Mouse (Mus musculus) liver, embryonic 14.5 days (tissue): ENCODE measurements around the gene Lias. TPM values are rescaled to one million over a fixed set of nuclear protein-coding genes. Genes with fewer than 3 reads are reported as not detected.

Experiments used
- ATAC-seq: fragments of 200-750 bp; cut with Nextera tagmentation; 2 replicates; pipeline ENCODE4 v1.8.0; 2017; ENCODE audit warnings: moderate number of reproducible peaks, mild to moderate bottlenecking, moderate library complexity; ENCODE audit not compliant: insufficient read depth
- DNase-seq, 3 experiments: peaks; one replicate each; pipeline ENCODE4 v3.0.0-alpha.2; 2012 to 2013; ENCODE audit warnings: low read depth in 3 of 3, low spot score in 3 of 3
- H3K27ac ChIP-seq: fragments of 300-500 bp; sonication (generic); 2 replicates; pipeline ENCODE4 v1.5.1; 2014; ENCODE audit warnings: moderate library complexity, mild to moderate bottlenecking, control low read depth, inconsistent platforms
- H3K27me3 ChIP-seq: fragments of 300-500 bp; sonication (generic); 2 replicates; pipeline ENCODE4 v1.6.1; 2014; ENCODE audit warnings: mild to moderate bottlenecking, low read length, moderate library complexity; ENCODE audit not compliant: control insufficient read depth, insufficient read depth
- H3K36me3 ChIP-seq: fragments of 300-500 bp; sonication (generic); replicated peaks from 2 replicates; pipeline ENCODE4 v1.6.1; 2014; ENCODE audit warnings: low read depth; ENCODE audit not compliant: control insufficient read depth, insufficient read depth
- H3K4me1 ChIP-seq, 2 experiments: fragments of 200-500 bp in 1 of 2; fragments of 300-500 bp in 1 of 2; sonication (generic) in 1 of 2; replicated peaks; 2 replicates each; pipeline ENCODE4 v1.6.1; 2012 to 2014; ENCODE audit warnings: antibody characterized with exemption in 1 of 2, inconsistent platforms in 1 of 2, low read length in 1 of 2; ENCODE audit not compliant: control insufficient read depth in 2 of 2, insufficient read depth in 2 of 2
- H3K4me2 ChIP-seq: fragments of 300-500 bp; sonication (generic); 2 replicates; pipeline ENCODE4 v1.6.1; 2014; ENCODE audit warnings: low read depth, mild to moderate bottlenecking, control low read depth, moderate library complexity
- H3K4me3 ChIP-seq, 2 experiments: fragments of 200-500 bp in 1 of 2; fragments of 300-500 bp in 1 of 2; sonication (generic) in 1 of 2; 2 replicates each; pipeline ENCODE4 v1.5.1; 2012 to 2014; ENCODE audit warnings: low read depth in 2 of 2, low read length in 2 of 2, mild to moderate bottlenecking in 2 of 2, control low read depth in 1 of 2, inconsistent platforms in 1 of 2, moderate library complexity in 1 of 2; ENCODE audit not compliant: insufficient read depth in 1 of 2
- H3K9ac ChIP-seq: fragments of 300-500 bp; sonication (generic); replicated peaks from 2 replicates; pipeline ENCODE4 v1.6.1; 2014; ENCODE audit warnings: mild to moderate bottlenecking, control low read depth, moderate library complexity
- H3K9me3 ChIP-seq: fragments of 300-500 bp; sonication (generic); 2 replicates; pipeline ENCODE4 v1.6.1; 2016; ENCODE audit warnings: low read length, mixed read lengths; ENCODE audit not compliant: control insufficient read depth
- CTCF ChIP-seq: IDR thresholded peaks from 2 replicates; pipeline ENCODE4 v1.5.1; 2016; ENCODE audit warnings: antibody characterized with exemption, low read depth, control low read depth
- EP300 ChIP-seq: IDR thresholded peaks from 2 replicates; pipeline ENCODE4 v1.6.1; 2016; ENCODE audit warnings: antibody characterized with exemption, low read depth
- WGBS: fragments of 180-500 bp; shearing (Covaris S2); extraction: QIAGEN DNeasy Blood & Tissue Kit; methylation state at CpG from one replicate; pipeline ENCODE4 v1.1.7; 2014; ENCODE audit not compliant: insufficient replicate concordance; 5-methylcytosine and 5-hydroxymethylcytosine counted together
- polyA plus RNA-seq, 2 experiments: library from polyadenylated mRNA; depleted of rRNA in 1 of 2; stranded (reverse) in 1 of 2; unstranded in 1 of 2; fragments of >200 nt; fragmentation: Nextera tagmentation in 1 of 2; extraction: Ambion mirVana in 1 of 2; gene quantifications; 2 replicates each; pipeline versions ENCODE4 v1.2.1 to v1.2.3; 2012 to 2014

Gene Lias
- polyA plus RNA-seq, 2 experiments: 20.3 to 36.5 TPM

GRCm38 (mm10) chr5:65424215-65424614 lies 32.9 kb downstream of the Lias start:
- TF ChIP-seq CTCF (no peak), EP300 (no peak)
- Histone ChIP-seq H3K36me3 (peaks cover 2% of the 10 kb centered on the region), H3K27me3 (no peaks in the 10 kb centered on the region), H3K4me2 (no peak overlapping the region), H3K4me1 (peaks cover 5 to 11% of the 10 kb centered on the region in 2 experiments; a peak in 3 of 4 replicates), H3K9me3 (no peaks in the 10 kb centered on the region), H3K4me3 (no peak overlapping the region), H3K27ac (no peak overlapping the region), H3K9ac (no peak overlapping the region)
- DNase-seq (no peak), ATAC-seq (no peak)
- WGBS: 50% methylated on average over 6 of the region's 6 CpGs

GRCm38 (mm10) chr5:65425251-65425650 lies 34.0 kb downstream of the Lias start:
- H3K4me1 ChIP-seq: peaks cover 5 to 11% of the 10 kb centered on the region in 2 experiments; a peak in 3 of 4 replicates
- H3K9me3 ChIP-seq: no peaks in the 10 kb centered on the region
- no peak overlapping the region for H3K4me3 ChIP-seq
- no peak overlapping the region for H3K9ac ChIP-seq
- H3K27me3 ChIP-seq: no peaks in the 10 kb centered on the region
- TF ChIP-seq EP300 (no peak), CTCF (no peak)
- ATAC-seq: no peak
- H3K36me3 ChIP-seq: peaks cover 2% of the 10 kb centered on the region
- WGBS: 69% methylated on average over 5 of the region's 5 CpGs
- no peak overlapping the region for H3K4me2 ChIP-seq
- H3K27ac ChIP-seq: no peak overlapping the region
- DNase-seq: no peak

GRCm38 (mm10) chr5:65428321-65428720 lies 37.0 kb downstream of the Lias start:
- H3K27ac ChIP-seq: no peak overlapping the region
- WGBS: 36% methylated on average over 4 of the region's 4 CpGs
- no peaks in the 10 kb centered on the region for H3K27me3 ChIP-seq
- peaks cover 2% of the 10 kb centered on the region for H3K36me3 ChIP-seq
- H3K4me3 ChIP-seq: no peak overlapping the region
- H3K9ac ChIP-seq: no peak overlapping the region
- peaks cover 0 to 4% of the 10 kb centered on the region in 2 experiments; a peak in 1 of 4 replicates for H3K4me1 ChIP-seq
- no peak overlapping the region for H3K4me2 ChIP-seq
- TF ChIP-seq EP300: no peak
- TF ChIP-seq CTCF: no peak
- no peak for DNase-seq
- no peak for ATAC-seq
- no peaks in the 10 kb centered on the region for H3K9me3 ChIP-seq

- DNase-seq (no peak), ATAC-seq (no peak)
- Histone ChIP-seq H3K9me3 (no peaks in the 10 kb centered on the region), H3K4me1 (0 out of 4 replicates have a peak, but pooled peaks cover 0 to 2% of the 10 kb centered on the region in 2 experiments), H3K4me3 (no peak overlapping the region), H3K4me2 (no peak overlapping the region), H3K27ac (no peak overlapping the region), H3K27me3 (no peaks in the 10 kb centered on the region), H3K36me3 (peaks cover 2% of the 10 kb centered on the region), H3K9ac (no peak overlapping the region)
- TF ChIP-seq CTCF: no peak
- no peak for TF ChIP-seq EP300
- 77% methylated on average over 5 of the region's 5 CpGs for WGBS
Observed at GRCm38 (mm10) chr5:65429441-65429840, 38.1 kb downstream of the Lias start.

GRCm38 (mm10) chr5:65434471-65435362 lies 43.4 kb downstream of the Lias start:
- Histone ChIP-seq H3K36me3 (no peaks in the 10 kb centered on the region), H3K27me3 (no peaks in the 10 kb centered on the region), H3K9me3 (no peaks in the 10 kb centered on the region), H3K4me1 (peaks cover 4 to 13% of the 10 kb centered on the region in 2 experiments), H3K9ac (peak overlapping the region; percentile 66), H3K27ac (no peak overlapping the region), H3K4me2 (peak overlapping the region; percentile 81), H3K4me3 (peak overlapping the region; percentile 73 to 82)
- DNase-seq (no peak), ATAC-seq (no peak)
- WGBS: 22% methylated on average over 15 of the region's 15 CpGs
- no peak for TF ChIP-seq EP300
